Mouse (Mus musculus): Measurements from ENCODE around the gene Manba. TPM values are rescaled to one million over a fixed set of nuclear protein-coding genes. Genes with fewer than 3 reads are reported as not detected.

Manba gene
- polyA plus RNA-seq, 1 experiment from 2014 or later, result 44.5 TPM

- Histone ChIP-seq H3K36me3 (ENCODE audit: control insufficient read depth, insufficient read depth, low read length) (peaks cover 100% of the 10 kb centered on the region), H3K9ac (ENCODE audit: low read length) (no peak overlapping the region)
Observed at GRCm38 (mm10) chr3:135591376-135591775, 106.0 kb downstream of the Manba start.

DNA sequence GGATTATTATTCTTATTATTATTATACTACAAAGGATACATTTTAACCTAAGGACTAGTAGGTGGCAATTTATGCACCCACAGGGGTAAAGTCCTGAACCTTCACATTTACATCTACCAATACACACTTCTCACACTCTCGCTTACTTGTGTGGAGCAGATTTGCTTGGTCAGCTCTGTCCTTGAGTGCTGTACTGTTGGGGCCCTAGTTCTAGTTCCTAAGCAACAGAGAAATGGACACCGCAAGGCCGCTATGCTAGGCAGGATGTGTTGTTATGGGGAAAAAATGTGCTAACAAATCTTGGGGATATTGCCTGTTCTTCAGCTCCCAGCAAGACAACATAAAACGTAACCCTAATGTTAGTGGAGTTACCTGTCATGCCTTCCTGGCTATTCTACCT lies 106.6 kb downstream of the Manba start:
- Histone ChIP-seq H3K4me2 (ENCODE audit: low read length) (no peak overlapping the region), H3K27ac (replicated peaks in 1 of 2; ENCODE audit: control insufficient read depth in 1 of 2, insufficient read depth in 1 of 2, low read depth in 2 of 2, low read length in 2 of 2) (no peak overlapping the region), H3K4me1 (ENCODE audit: control insufficient read depth in 2 of 2, insufficient read depth in 2 of 2, low read length in 2 of 2) (peaks cover 5 to 6% of the 10 kb centered on the region in 2 experiments; a peak in 2 of 4 replicates), H3K4me3 (ENCODE audit: control insufficient read depth in 1 of 2, insufficient read depth in 1 of 2, low read depth in 1 of 2, low read length in 2 of 2) (no peak overlapping the region), H3K9ac (ENCODE audit: low read length) (no peak overlapping the region), H3K27me3 (ENCODE audit: control insufficient read depth, insufficient read depth, low read length) (no peaks in the 10 kb centered on the region), H3K36me3 (ENCODE audit: control insufficient read depth, insufficient read depth, low read length) (peaks cover 100% of the 10 kb centered on the region), H3K9me3 (ENCODE audit: control insufficient read depth, low read length) (no peaks in the 10 kb centered on the region)
- 89% methylated on average over 4 of the region's 4 CpGs for WGBS
- no peak for ATAC-seq (ENCODE audit: insufficient number of reproducible peaks, insufficient read depth, low FRiP score, low read depth)

More at GRCm38 (mm10) chr3:135591376-135591775, 106.0 kb downstream of the Manba start:
- Histone ChIP-seq H3K9me3 (ENCODE audit: control insufficient read depth, low read length) (no peaks in the 10 kb centered on the region), H3K4me1 (ENCODE audit: control insufficient read depth in 2 of 2, insufficient read depth in 2 of 2, low read length in 2 of 2) (peaks cover 6 to 11% of the 10 kb centered on the region in 2 experiments; a peak in 3 of 4 replicates), H3K27me3 (ENCODE audit: control insufficient read depth, insufficient read depth, low read length) (no peaks in the 10 kb centered on the region), H3K4me3 (ENCODE audit: control insufficient read depth in 1 of 2, insufficient read depth in 1 of 2, low read depth in 1 of 2, low read length in 2 of 2) (no peak overlapping the region), H3K27ac (replicated peaks in 1 of 2; ENCODE audit: control insufficient read depth in 1 of 2, insufficient read depth in 1 of 2, low read depth in 2 of 2, low read length in 2 of 2) (no peak overlapping the region), H3K4me2 (ENCODE audit: low read length) (no peak overlapping the region)
- no peak for ATAC-seq (ENCODE audit: insufficient number of reproducible peaks, insufficient read depth, low FRiP score, low read depth)
- WGBS, result 77% methylated on average over 5 of the region's 5 CpGs

DNA sequence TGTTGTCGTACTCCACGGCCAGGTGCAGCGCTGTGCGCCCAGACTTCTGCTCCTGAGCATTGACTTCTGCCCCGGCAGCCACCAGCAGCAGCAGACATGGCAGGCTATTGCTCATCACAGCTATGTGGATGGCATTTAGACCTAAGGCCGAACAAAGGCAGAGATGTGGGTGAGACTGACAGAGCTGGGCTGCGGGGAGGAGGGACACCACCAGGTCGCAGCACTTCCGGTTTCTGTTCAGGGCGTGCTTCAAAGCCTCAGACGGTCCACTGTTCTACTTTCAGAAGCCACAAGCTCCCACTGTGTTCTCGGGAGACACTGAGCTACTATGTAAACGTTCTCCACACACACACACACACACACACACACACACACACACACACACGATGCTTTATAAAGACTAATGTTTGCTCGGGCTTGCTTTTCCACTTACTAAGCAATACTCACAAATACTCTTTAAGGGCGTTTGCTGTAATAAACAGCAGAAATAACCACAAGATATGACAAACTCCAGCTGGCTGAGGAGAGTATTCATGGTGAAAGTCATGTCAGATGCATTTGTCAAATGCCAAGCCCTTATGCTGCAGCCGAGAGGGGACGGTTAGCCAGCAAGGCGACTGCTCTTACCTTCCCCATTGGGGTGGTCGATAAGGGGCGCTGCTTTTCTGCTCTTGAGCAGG lies 109.0 kb downstream of the Manba start:
- Histone ChIP-seq H3K4me3 (ENCODE audit: control insufficient read depth in 1 of 2, insufficient read depth in 1 of 2, low read depth in 1 of 2, low read length in 2 of 2) (no peak overlapping the region), H3K36me3 (ENCODE audit: control insufficient read depth, insufficient read depth, low read length) (peaks cover 96% of the 10 kb centered on the region)

DNA sequence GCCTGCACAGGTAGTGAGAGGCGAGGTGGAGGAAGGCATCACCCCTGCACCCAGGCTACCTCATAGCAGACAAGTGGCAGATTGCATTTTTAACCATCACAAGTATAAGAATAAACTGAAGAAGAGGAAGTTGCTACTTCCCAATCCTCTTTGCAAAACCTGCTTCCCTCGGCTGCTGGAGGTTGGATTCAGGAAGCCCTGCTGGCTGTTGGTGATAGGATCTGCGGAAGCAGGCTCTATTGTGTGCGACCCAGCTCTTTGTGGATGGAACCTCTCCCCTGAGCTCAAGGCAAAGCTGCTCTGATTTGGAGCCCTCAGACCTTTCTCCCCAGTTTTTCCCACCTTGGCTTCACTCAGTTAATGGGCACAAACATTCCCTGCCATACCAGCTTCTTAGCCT lies 111.6 kb downstream of the Manba start:
- WGBS, result 56% methylated on average over 4 of the region's 4 CpGs
- peaks cover 93% of the 10 kb centered on the region for H3K36me3 ChIP-seq (ENCODE audit: control insufficient read depth, insufficient read depth, low read length)

More for the DNA sequence above, 109.0 kb downstream of the Manba start:
- no peak for ATAC-seq (ENCODE audit: insufficient number of reproducible peaks, insufficient read depth, low FRiP score, low read depth)
- Histone ChIP-seq H3K27ac (replicated peaks in 1 of 2; ENCODE audit: control insufficient read depth in 1 of 2, insufficient read depth in 1 of 2, low read depth in 2 of 2, low read length in 2 of 2) (no peak overlapping the region), H3K9me3 (ENCODE audit: control insufficient read depth, low read length) (no peaks in the 10 kb centered on the region), H3K4me1 (ENCODE audit: control insufficient read depth in 2 of 2, insufficient read depth in 2 of 2, low read length in 2 of 2) (peaks cover 5 to 6% of the 10 kb centered on the region in 2 experiments; a peak in 2 of 4 replicates), H3K9ac (ENCODE audit: low read length) (no peak overlapping the region), H3K4me2 (ENCODE audit: low read length) (no peak overlapping the region), H3K27me3 (ENCODE audit: control insufficient read depth, insufficient read depth, low read length) (no peaks in the 10 kb centered on the region)
- WGBS, result 62% methylated on average over 21 of the region's 21 CpGs

DNA sequence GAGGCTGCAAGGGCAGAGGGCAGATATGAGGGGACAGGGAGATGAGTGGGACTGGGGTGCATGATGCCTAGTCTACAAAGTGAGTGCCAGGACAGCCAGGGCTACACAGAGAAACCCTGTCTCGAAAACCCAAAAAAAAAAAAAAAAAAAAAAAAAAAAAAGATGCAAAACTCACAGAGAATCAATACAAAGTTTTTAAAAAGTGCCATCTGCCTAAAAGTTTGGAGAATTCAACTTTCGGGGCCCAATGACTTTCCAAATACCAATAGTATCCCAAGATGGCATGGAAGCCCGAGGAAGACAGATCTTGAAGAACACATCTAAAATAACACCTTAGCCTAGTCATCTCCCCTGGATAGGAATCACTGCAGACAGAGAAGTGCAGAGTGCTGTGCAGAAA lies 112.9 kb downstream of the Manba start:
- peaks cover 93% of the 10 kb centered on the region for H3K36me3 ChIP-seq (ENCODE audit: control insufficient read depth, insufficient read depth, low read length)
- WGBS, result 70% methylated on average over 3 of the region's 3 CpGs
- no peak overlapping the region for H3K9ac ChIP-seq (ENCODE audit: low read length)
- no peak overlapping the region for H3K4me2 ChIP-seq (ENCODE audit: low read length)
- no peak for ATAC-seq (ENCODE audit: insufficient number of reproducible peaks, insufficient read depth, low FRiP score, low read depth)
- H3K27ac ChIP-seq (replicated peaks in 1 of 2; ENCODE audit: control insufficient read depth in 1 of 2, insufficient read depth in 1 of 2, low read depth in 2 of 2, low read length in 2 of 2), result 0 out of 4 replicates have a peak overlapping the region, but pooled peaks of 1 of the 2 experiments have one; percentile 80
- peaks cover 9 to 15% of the 10 kb centered on the region in 2 experiments for H3K4me1 ChIP-seq (ENCODE audit: control insufficient read depth in 2 of 2, insufficient read depth in 2 of 2, low read length in 2 of 2)
- H3K27me3 ChIP-seq (ENCODE audit: control insufficient read depth, insufficient read depth, low read length), result no peaks in the 10 kb centered on the region
- no peak overlapping the region for H3K4me3 ChIP-seq (ENCODE audit: control insufficient read depth in 1 of 2, insufficient read depth in 1 of 2, low read depth in 1 of 2, low read length in 2 of 2)
- no peaks in the 10 kb centered on the region for H3K9me3 ChIP-seq (ENCODE audit: control insufficient read depth, low read length)

More for the DNA sequence above, 111.6 kb downstream of the Manba start:
- H3K9ac ChIP-seq (ENCODE audit: low read length), result no peak overlapping the region
- peak; percentile 64; the same call in 1 of the 2 replicates for ATAC-seq (ENCODE audit: insufficient number of reproducible peaks, insufficient read depth, low FRiP score, low read depth)
- H3K4me2 ChIP-seq (ENCODE audit: low read length), result no peak overlapping the region
- no peak overlapping the region for H3K4me3 ChIP-seq (ENCODE audit: control insufficient read depth in 1 of 2, insufficient read depth in 1 of 2, low read depth in 1 of 2, low read length in 2 of 2)
- no peaks in the 10 kb centered on the region for H3K27me3 ChIP-seq (ENCODE audit: control insufficient read depth, insufficient read depth, low read length)
- peak overlapping the region; percentile 80 to 82 for H3K27ac ChIP-seq (replicated peaks in 1 of 2; ENCODE audit: control insufficient read depth in 1 of 2, insufficient read depth in 1 of 2, low read depth in 2 of 2, low read length in 2 of 2)
- H3K4me1 ChIP-seq (ENCODE audit: control insufficient read depth in 2 of 2, insufficient read depth in 2 of 2, low read length in 2 of 2), result peaks cover 7 to 8% of the 10 kb centered on the region in 2 experiments; a peak in 3 of 4 replicates
- no peaks in the 10 kb centered on the region for H3K9me3 ChIP-seq (ENCODE audit: control insufficient read depth, low read length)

DNA sequence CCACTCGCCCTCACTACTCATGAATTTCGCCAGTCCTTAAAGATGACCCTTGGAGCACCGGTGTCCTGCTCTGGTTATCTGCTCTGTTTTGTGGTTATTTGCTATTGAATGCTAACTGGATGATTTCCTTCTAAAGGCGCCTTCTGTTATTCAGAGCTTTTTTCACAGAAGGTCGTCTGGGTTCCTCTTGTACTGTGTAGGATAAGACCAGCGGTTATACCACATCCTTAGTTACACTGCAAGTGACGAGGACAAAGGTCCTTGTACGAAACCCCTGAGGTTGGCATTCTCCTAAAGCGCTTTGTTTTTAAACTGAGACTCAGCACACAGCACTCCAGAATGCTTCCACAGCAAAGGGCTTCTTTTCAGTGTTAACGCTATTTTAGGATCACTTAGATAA lies 117.3 kb downstream of the Manba start:
- H3K4me2 ChIP-seq (ENCODE audit: low read length), result peak overlapping the region; percentile 32
- peak overlapping the region; percentile 48; the same call in 1 of the 2 replicates for H3K9ac ChIP-seq (ENCODE audit: low read length)
- ATAC-seq (ENCODE audit: insufficient number of reproducible peaks, insufficient read depth, low FRiP score, low read depth), result no peak
- WGBS, result 32% methylated on average over 10 of the region's 10 CpGs
- H3K27ac ChIP-seq (replicated peaks in 1 of 2; ENCODE audit: control insufficient read depth in 1 of 2, insufficient read depth in 1 of 2, low read depth in 2 of 2, low read length in 2 of 2), result peak overlapping the region; percentile 84
- H3K36me3 ChIP-seq (ENCODE audit: control insufficient read depth, insufficient read depth, low read length), result peaks cover 82% of the 10 kb centered on the region
- H3K4me1 ChIP-seq (ENCODE audit: control insufficient read depth in 2 of 2, insufficient read depth in 2 of 2, low read length in 2 of 2), result peaks cover 17 to 50% of the 10 kb centered on the region in 2 experiments
- H3K4me3 ChIP-seq (ENCODE audit: control insufficient read depth in 1 of 2, insufficient read depth in 1 of 2, low read depth in 1 of 2, low read length in 2 of 2), result no peak overlapping the region
- no peaks in the 10 kb centered on the region for H3K27me3 ChIP-seq (ENCODE audit: control insufficient read depth, insufficient read depth, low read length)
- H3K9me3 ChIP-seq (ENCODE audit: control insufficient read depth, low read length), result no peaks in the 10 kb centered on the region

DNA sequence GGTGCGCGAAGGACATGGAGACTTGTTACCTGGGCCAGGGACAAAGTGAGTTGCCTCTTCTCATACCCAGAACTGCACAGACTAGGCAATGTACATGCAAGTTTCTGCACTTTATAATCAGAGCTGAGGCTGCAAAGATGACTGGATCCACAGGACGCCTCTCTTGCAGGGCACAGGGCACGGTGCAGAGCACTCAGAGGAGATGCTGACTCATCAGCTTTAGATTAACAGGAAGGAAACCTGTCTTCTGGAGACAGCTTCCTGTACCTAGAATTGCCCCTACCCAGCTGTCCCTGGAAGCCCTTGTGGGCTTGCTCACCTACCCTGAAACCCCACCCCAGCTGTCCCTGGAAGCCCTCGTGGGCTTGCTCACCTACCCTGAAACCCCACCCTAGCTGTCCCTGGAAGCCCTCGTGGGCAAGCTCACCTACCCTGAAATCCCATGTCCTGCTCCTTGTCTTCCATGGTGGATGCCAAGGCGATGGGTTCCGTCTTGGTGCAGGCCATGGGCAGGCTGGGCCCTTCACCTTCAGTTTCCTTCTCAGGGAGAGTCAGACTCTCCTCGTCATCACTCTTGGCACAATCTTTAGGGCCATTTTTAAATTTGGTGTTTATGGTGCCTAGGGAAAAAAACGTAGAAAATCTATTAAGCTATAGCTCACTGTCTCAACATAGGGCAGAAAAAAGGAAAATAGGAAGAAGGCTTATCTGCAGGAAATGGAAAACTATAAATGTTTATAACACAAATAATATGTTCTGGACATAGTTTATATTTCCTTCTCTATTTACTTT lies 119.4 kb downstream of the Manba start:
- no peak for ATAC-seq (ENCODE audit: insufficient number of reproducible peaks, insufficient read depth, low FRiP score, low read depth)
- Histone ChIP-seq H3K4me1 (ENCODE audit: control insufficient read depth in 2 of 2, insufficient read depth in 2 of 2, low read length in 2 of 2) (peaks cover 22 to 59% of the 10 kb centered on the region in 2 experiments), H3K27me3 (ENCODE audit: control insufficient read depth, insufficient read depth, low read length) (no peaks in the 10 kb centered on the region), H3K27ac (replicated peaks in 1 of 2; ENCODE audit: control insufficient read depth in 1 of 2, insufficient read depth in 1 of 2, low read depth in 2 of 2, low read length in 2 of 2) (peak overlapping the region in 1 of 2 experiments; percentile 84; a peak in 1 of 4 replicates), H3K9me3 (ENCODE audit: control insufficient read depth, low read length) (no peaks in the 10 kb centered on the region), H3K36me3 (ENCODE audit: control insufficient read depth, insufficient read depth, low read length) (peaks cover 79% of the 10 kb centered on the region), H3K9ac (ENCODE audit: low read length) (no peak overlapping the region), H3K4me2 (ENCODE audit: low read length) (no peak overlapping the region), H3K4me3 (ENCODE audit: control insufficient read depth in 1 of 2, insufficient read depth in 1 of 2, low read depth in 1 of 2, low read length in 2 of 2) (no peak overlapping the region)
- WGBS, result 81% methylated on average over 10 of the region's 10 CpGs
